Comparison of ENCODE assay signal across 8 mouse cellular contexts in the genomic region with DNA sequence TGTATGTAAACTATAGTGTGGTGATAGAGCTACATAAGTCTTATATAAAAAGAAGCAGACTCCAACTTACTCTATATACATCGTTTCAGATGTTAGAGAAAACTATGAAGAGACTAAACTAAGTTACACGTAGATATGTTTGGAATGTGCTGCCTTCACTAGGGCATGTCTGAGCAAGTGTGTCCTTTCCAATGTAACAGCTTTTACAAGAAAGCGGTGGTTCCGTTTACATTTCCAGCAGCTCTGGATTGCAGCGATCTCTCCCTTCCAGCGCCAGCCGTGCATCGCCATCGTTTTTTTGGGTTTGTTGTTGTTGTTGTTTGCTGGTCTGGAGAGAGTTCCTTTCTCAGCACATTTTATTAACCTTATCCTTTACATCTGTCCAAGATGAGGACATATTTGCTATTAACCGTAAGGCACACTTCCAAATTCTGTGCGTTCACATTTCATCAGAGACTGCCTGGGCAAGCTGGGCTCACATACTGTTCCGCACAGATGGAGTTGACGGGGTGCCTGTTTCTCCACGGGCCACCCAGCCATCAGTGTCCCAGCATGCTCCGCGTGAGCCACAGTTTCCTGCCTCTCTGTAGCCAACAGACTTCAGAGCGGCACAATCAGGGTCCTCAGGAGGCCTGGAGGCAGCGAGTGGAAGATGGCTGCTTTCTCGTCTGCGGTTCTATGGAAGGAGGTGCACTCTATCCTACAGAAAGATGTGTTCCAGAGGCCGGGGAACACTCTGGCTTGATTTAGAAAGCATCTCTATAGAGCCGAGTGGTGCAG.
A peak's percentile ranks its signal among the peaks of the same experiment; 100 is the strongest.
DNase-seq lines count a peak whose midpoint lies in the region; ATAC-seq and TF ChIP-seq lines count a peak whose summit lies in the region.

No protein-coding gene starts in this region.

- H3K36me3 ChIP-seq in kidney, postnatal 0 days (ENCODE audit: insufficient read depth, low read length) = no peaks in the 10 kb centered on the region
- H3K36me3 ChIP-seq in embryonic facial prominence, embryonic 10.5 days (replicated peaks) = no peaks in the 10 kb centered on the region
- no peaks in the 10 kb centered on the region for H3K36me3 ChIP-seq in hindbrain, embryonic 15.5 days
- H3K36me3 ChIP-seq in liver, embryonic 11.5 days (ENCODE audit: control insufficient read depth, insufficient read depth, low read length) = no peaks in the 10 kb centered on the region

- peak; percentile 2 for DNase-seq in kidney, postnatal 0 days (ENCODE audit: low spot score)
- DNase-seq in kidney, postnatal 14 days = no peak
- DNase-seq in embryonic facial prominence, embryonic 10.5 days (ENCODE audit: low spot score) = peak; percentile 8
- DNase-seq in right cerebral cortex, adult 2 months (ENCODE audit: low spot score in 2 of 2) = peak; percentile 29 to 36
- DNase-seq in liver, embryonic 11.5 days (ENCODE audit: low spot score) = no peak
- DNase-seq in lung, postnatal 25 days (ENCODE audit: low spot score) = no peak

- no peak for TF ChIP-seq CTCF in kidney, postnatal 0 days (IDR thresholded peaks at IDR 0.05; ENCODE audit: low read depth)

- H3K9ac ChIP-seq in kidney, postnatal 0 days (ENCODE audit: low read depth, low read length) = no peak overlapping the region
- no peak overlapping the region for H3K9ac ChIP-seq in hindbrain, embryonic 15.5 days
- H3K9ac ChIP-seq in liver, embryonic 11.5 days (ENCODE audit: low read depth, low read length) = no peak overlapping the region

- H3K9me3 ChIP-seq in kidney, postnatal 0 days (replicated peaks; ENCODE audit: low read length) = no peaks in the 10 kb centered on the region
- H3K9me3 ChIP-seq in embryonic facial prominence, embryonic 10.5 days = no peaks in the 10 kb centered on the region
- no peaks in the 10 kb centered on the region for H3K9me3 ChIP-seq in hindbrain, embryonic 15.5 days
- H3K9me3 ChIP-seq in liver, embryonic 11.5 days (ENCODE audit: control insufficient read depth, low read length) = no peaks in the 10 kb centered on the region

- H3K27me3 ChIP-seq in kidney, postnatal 0 days (ENCODE audit: insufficient read depth, low read length) = no peaks in the 10 kb centered on the region
- H3K27me3 ChIP-seq in embryonic facial prominence, embryonic 10.5 days (replicated peaks; ENCODE audit: low read depth, poor library complexity, severe bottlenecking) = no peaks in the 10 kb centered on the region
- no peaks in the 10 kb centered on the region for H3K27me3 ChIP-seq in hindbrain, embryonic 15.5 days
- no peaks in the 10 kb centered on the region for H3K27me3 ChIP-seq in liver, embryonic 11.5 days (replicated peaks; ENCODE audit: control insufficient read depth, insufficient read depth, low read length)

- no peaks in the 10 kb centered on the region for H3K4me1 ChIP-seq in kidney, postnatal 0 days (replicated peaks; ENCODE audit: insufficient read depth, low read length)
- peaks cover 26% of the 10 kb centered on the region for H3K4me1 ChIP-seq in embryonic facial prominence, embryonic 10.5 days
- H3K4me1 ChIP-seq in hindbrain, embryonic 15.5 days (replicated peaks) = peaks cover 27% of the 10 kb centered on the region
- H3K4me1 ChIP-seq in liver, embryonic 11.5 days (replicated peaks; ENCODE audit: control insufficient read depth, insufficient read depth, low read length) = no peaks in the 10 kb centered on the region

- ATAC-seq in kidney, postnatal 0 days (replicated peaks; ENCODE audit: low FRiP score, low read depth) = no peak
- ATAC-seq in hindbrain, embryonic 15.5 days (ENCODE audit: low FRiP score, low read depth) = peak; percentile 35; the same call in 1 of the 2 replicates
- no peak for ATAC-seq in liver, embryonic 11.5 days (replicated peaks; ENCODE audit: low FRiP score)
- no peak for ATAC-seq in granulocyte monocyte progenitor cell, adult 5-6 weeks (replicated peaks; ENCODE audit: poor library complexity, severe bottlenecking)

- H3K4me3 ChIP-seq in kidney, postnatal 0 days (replicated peaks; ENCODE audit: low read depth, low read length) = no peak overlapping the region
- no peak overlapping the region for H3K4me3 ChIP-seq in embryonic facial prominence, embryonic 10.5 days
- no peak overlapping the region for H3K4me3 ChIP-seq in hindbrain, embryonic 15.5 days
- no peak overlapping the region for H3K4me3 ChIP-seq in liver, embryonic 11.5 days (ENCODE audit: low read depth, low read length)

- no peak overlapping the region for H3K27ac ChIP-seq in kidney, postnatal 0 days
- peak overlapping the region; percentile 80 for H3K27ac ChIP-seq in embryonic facial prominence, embryonic 10.5 days (replicated peaks)
- H3K27ac ChIP-seq in hindbrain, embryonic 15.5 days (replicated peaks) = peak overlapping the region; percentile 35
- no peak overlapping the region for H3K27ac ChIP-seq in liver, embryonic 11.5 days (ENCODE audit: low read depth, low read length)

- 77% methylated on average over 22 of the region's 22 CpGs for WGBS in kidney, postnatal 0 days
- whole genome bisulfite sequencing in embryonic facial prominence, embryonic 10.5 days = 85% methylated on average over 22 of the region's 22 CpGs
- WGBS in hindbrain, embryonic 15.5 days = 67% methylated on average over 22 of the region's 22 CpGs
- 79% methylated on average over 22 of the region's 22 CpGs for WGBS in liver, embryonic 11.5 days

- no peak overlapping the region for H3K4me2 ChIP-seq in kidney, postnatal 0 days (ENCODE audit: low read length)
- H3K4me2 ChIP-seq in hindbrain, embryonic 15.5 days = 0 out of 2 replicates have a peak overlapping the region, but pooled peaks have one; percentile 11
- H3K4me2 ChIP-seq in liver, embryonic 11.5 days = no peak overlapping the region

Comparison
In these comparisons a context has a peak if more than half of its experiments do, and no peak if none do; other contexts are left out.
1. DNase-seq: peak in kidney, postnatal 0 days (single experiment), embryonic facial prominence, embryonic 10.5 days (single experiment) and right cerebral cortex, adult 2 months (2 of 2); none in kidney, postnatal 14 days (single experiment), liver, embryonic 11.5 days (single experiment) and lung, postnatal 25 days (single experiment).
2. H3K27ac ChIP-seq: peak in embryonic facial prominence, embryonic 10.5 days (single experiment) and hindbrain, embryonic 15.5 days (single experiment); none in kidney, postnatal 0 days (single experiment) and liver, embryonic 11.5 days (single experiment).